Mouse (Mus musculus) mammary gland, adult 2 months (tissue): ENCODE results near the gene Krt80. TPM values are rescaled to one million over a fixed set of nuclear protein-coding genes. Genes with fewer than 3 reads are reported as not detected.

Source experiments
- polyA plus RNA-seq: library from polyadenylated mRNA; depleted of rRNA; stranded (reverse); fragments of >200 nt; gene quantifications from 2 replicates; pipeline ENCODE4 v1.2.3, GENCODE M21; 2012; ENCODE audit warnings: low replicate concordance; rRNA removed

The Krt80 gene
- 8.3 and 21.5 TPM in 2 replicates for polyA plus RNA-seq

GRCm38 (mm10) chr15:101370101-101370911, at the start of gene Krt80:
Gene Krt80, minus strand, starts transcription at chr15:101370162.

DNA sequence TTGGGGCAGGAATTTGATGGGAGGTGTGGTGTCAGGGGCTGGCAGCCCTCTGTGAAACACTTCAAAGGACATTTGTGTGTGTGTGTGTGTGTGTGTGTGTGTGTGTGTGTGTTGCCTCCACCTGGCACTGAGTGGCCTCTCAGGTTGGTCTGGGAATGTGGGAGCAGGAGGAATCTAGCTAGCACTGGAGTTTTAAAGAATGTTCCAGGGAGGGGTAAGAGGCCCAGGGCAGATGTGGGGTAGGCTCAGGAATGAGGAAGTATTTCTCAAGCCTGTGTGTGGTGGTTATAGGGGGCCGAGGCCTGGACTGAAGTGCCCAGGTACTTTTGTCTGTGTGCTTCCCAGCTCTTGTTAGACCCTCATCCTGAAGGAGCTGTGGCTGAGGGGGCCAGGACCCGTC, 40.8 kb upstream of the Krt80 start, which contains the start of gene Krt7:
Gene Krt7, plus strand, starts transcription at position 269 of the 400 bp plus-strand sequence.

Other genes starting within 250 kb of the Krt80 start
- 49.7 and 54.4 TPM in 2 replicates for gene Acvrl1, start 241.6 kb downstream of the Krt80 start, polyA plus RNA-seq
- gene Acvr1b, start 196.1 kb downstream of the Krt80 start, polyA plus RNA-seq, result 30.8 and 31.6 TPM in 2 replicates
- gene Grasp, start 146.0 kb downstream of the Krt80 start, polyA plus RNA-seq, result 7.8 and 21.9 TPM in 2 replicates
- 28.9 and 38.2 TPM in 2 replicates for gene Nr4a1, start 115.9 kb downstream of the Krt80 start, polyA plus RNA-seq
- gene Atg101, start 85.9 kb downstream of the Krt80 start, polyA plus RNA-seq, result 29.3 and 31.4 TPM in 2 replicates
- 0.62 and 0.76 TPM in 2 replicates for gene 6030408B16Rik, start 77.0 kb downstream of the Krt80 start, polyA plus RNA-seq
- gene Krt7, start 40.9 kb upstream of the Krt80 start, polyA plus RNA-seq, result 34.4 and 55.3 TPM in 2 replicates
- gene Krt87, start 68.6 kb upstream of the Krt80 start, polyA plus RNA-seq, result 0.31 and 0.45 TPM in 2 replicates
- gene Krt88, start 77.6 kb upstream of the Krt80 start, polyA plus RNA-seq, result not detected in 2 replicates
- not detected in 2 replicates for gene Krt81, start 93.6 kb upstream of the Krt80 start, polyA plus RNA-seq
- not detected in 2 replicates for gene Krt86, start 103.3 kb upstream of the Krt80 start, polyA plus RNA-seq
- gene Krt83, start 121.3 kb upstream of the Krt80 start, polyA plus RNA-seq, result 0.11 and 0.35 TPM in 2 replicates
- gene Gm49425, start 147.1 kb upstream of the Krt80 start, polyA plus RNA-seq, result not detected in 2 replicates
- gene Krt84, start 162.7 kb upstream of the Krt80 start, polyA plus RNA-seq, result 0.05 TPM in 1 of 2 replicates, not detected in the other
- not detected in 2 replicates for gene Krt82, start 180.5 kb upstream of the Krt80 start, polyA plus RNA-seq
- not detected in 2 replicates for gene Krt90, start 192.8 kb upstream of the Krt80 start, polyA plus RNA-seq
- 0.91 TPM in 1 of 2 replicates, not detected in the other for gene Krt75, start 203.7 kb upstream of the Krt80 start, polyA plus RNA-seq